Mouse (Mus musculus) midbrain, embryonic 10.5 days (tissue): ENCODE measurements around the gene Xpa. TPM values are rescaled to one million over a fixed set of nuclear protein-coding genes. Genes with fewer than 3 reads are reported as not detected.
A peak's percentile ranks its signal among the peaks of the same experiment; 100 is the strongest.

ENCODE experiments used
- DNase-seq: peaks from one replicate; pipeline ENCODE4 v3.0.0-alpha.2; 2017; ENCODE audit warnings: low spot score
- H3K27ac ChIP-seq: fragments of 300-500 bp; sonication (generic); replicated peaks from 2 replicates; pipeline ENCODE4 v1.5.1; 2016; ENCODE audit warnings: mild to moderate bottlenecking
- H3K27me3 ChIP-seq: fragments of 300-500 bp; sonication (generic); 2 replicates; pipeline ENCODE4 v1.6.1; 2016; ENCODE audit warnings: low read depth, mild to moderate bottlenecking; ENCODE audit not compliant: poor library complexity, severe bottlenecking
- H3K36me3 ChIP-seq: fragments of 300-500 bp; sonication (generic); 2 replicates; pipeline ENCODE4 v1.6.1; 2016; ENCODE audit warnings: mild to moderate bottlenecking, moderate library complexity
- H3K4me1 ChIP-seq: fragments of 300-500 bp; sonication (generic); 2 replicates; pipeline ENCODE4 v1.6.1; 2016
- H3K4me3 ChIP-seq: fragments of 300-500 bp; sonication (generic); 2 replicates; pipeline ENCODE4 v1.5.1; 2016; ENCODE audit warnings: mild to moderate bottlenecking, moderate library complexity
- H3K9me3 ChIP-seq: fragments of 300-500 bp; sonication (generic); replicated peaks from 2 replicates; pipeline ENCODE4 v1.6.1; 2016; ENCODE audit warnings: mild to moderate bottlenecking
- WGBS: fragments of 180-500 bp; shearing (Covaris S2); methylation state at CpG from one replicate; pipeline ENCODE4 v1.1.7; 2016; 5-methylcytosine and 5-hydroxymethylcytosine counted together
- polyA plus RNA-seq: library from polyadenylated mRNA; unstranded; fragments of >200 nt; fragmentation: Nextera tagmentation; extraction: Ambion mirVana; gene quantifications from 2 replicates; pipeline ENCODE4 v1.2.1, GENCODE M21; 2016

Xpa gene
- polyA plus RNA-seq, 1 experiment from 2014 or later, result 20.9 TPM

GRCm38 (mm10) chr4:46185423-46185822 lies 10.7 kb downstream of the Xpa start:
- Histone ChIP-seq H3K4me3 (no peak overlapping the region), H3K36me3 (peaks cover 91% of the 10 kb centered on the region), H3K27me3 (no peaks in the 10 kb centered on the region), H3K4me1 (no peaks in the 10 kb centered on the region), H3K9me3 (no peaks in the 10 kb centered on the region), H3K27ac (no peak overlapping the region)
- WGBS, result 89% methylated on average over 8 of the region's 8 CpGs
- DNase-seq, result no peak

- peaks cover 93% of the 10 kb centered on the region for H3K36me3 ChIP-seq
- no peaks in the 10 kb centered on the region for H3K27me3 ChIP-seq
- no peaks in the 10 kb centered on the region for H3K4me1 ChIP-seq
- WGBS, result 86% methylated on average over 7 of the region's 7 CpGs
- no peak overlapping the region for H3K4me3 ChIP-seq
- no peak overlapping the region for H3K27ac ChIP-seq
- DNase-seq, result no peak
- H3K9me3 ChIP-seq, result no peaks in the 10 kb centered on the region
Observed at GRCm38 (mm10) chr4:46182181-46182580, 13.9 kb downstream of the Xpa start.

GRCm38 (mm10) chr4:46181168-46181567 lies 14.9 kb downstream of the Xpa start:
- H3K4me3 ChIP-seq, result no peak overlapping the region
- H3K36me3 ChIP-seq, result peaks cover 98% of the 10 kb centered on the region
- WGBS, result 64% methylated on average over 6 of the region's 6 CpGs
- no peak for DNase-seq
- H3K4me1 ChIP-seq, result no peaks in the 10 kb centered on the region
- no peaks in the 10 kb centered on the region for H3K9me3 ChIP-seq
- H3K27ac ChIP-seq, result no peak overlapping the region
- H3K27me3 ChIP-seq, result no peaks in the 10 kb centered on the region

GRCm38 (mm10) chr4:46177496-46177895 lies 18.6 kb downstream of the Xpa start:
- 88% methylated on average over 7 of the region's 7 CpGs for whole genome bisulfite sequencing
- no peaks in the 10 kb centered on the region for H3K4me1 ChIP-seq
- H3K36me3 ChIP-seq, result peaks cover 99% of the 10 kb centered on the region
- H3K27me3 ChIP-seq, result no peaks in the 10 kb centered on the region
- no peak overlapping the region for H3K4me3 ChIP-seq
- H3K9me3 ChIP-seq, result no peaks in the 10 kb centered on the region
- DNase-seq, result no peak
- no peak overlapping the region for H3K27ac ChIP-seq

- Histone ChIP-seq H3K27ac (no peak overlapping the region), H3K4me1 (no peaks in the 10 kb centered on the region), H3K4me3 (no peak overlapping the region), H3K9me3 (no peaks in the 10 kb centered on the region), H3K36me3 (peaks cover 99% of the 10 kb centered on the region), H3K27me3 (no peaks in the 10 kb centered on the region)
- DNase-seq, result no peak
- WGBS, result 82% methylated on average over 5 of the region's 5 CpGs
Observed at GRCm38 (mm10) chr4:46177018-46177417, 19.1 kb downstream of the Xpa start.

GRCm38 (mm10) chr4:46176313-46176712 lies 19.8 kb downstream of the Xpa start:
- peaks cover 99% of the 10 kb centered on the region for H3K36me3 ChIP-seq

GRCm38 (mm10) chr4:46171761-46172160 lies 24.4 kb downstream of the Xpa start:
- Histone ChIP-seq H3K9me3 (no peaks in the 10 kb centered on the region), H3K4me3 (no peak overlapping the region), H3K27me3 (no peaks in the 10 kb centered on the region), H3K4me1 (no peaks in the 10 kb centered on the region), H3K27ac (no peak overlapping the region), H3K36me3 (peaks cover 100% of the 10 kb centered on the region)
- DNase-seq, result no peak
- 93% methylated on average over 7 of the region's 7 CpGs for WGBS

More at GRCm38 (mm10) chr4:46176313-46176712, 19.8 kb downstream of the Xpa start:
- H3K27me3 ChIP-seq, result no peaks in the 10 kb centered on the region
- no peaks in the 10 kb centered on the region for H3K9me3 ChIP-seq
- H3K4me3 ChIP-seq, result no peak overlapping the region
- 78% methylated on average over 4 of the region's 4 CpGs for WGBS
- no peak for DNase-seq
- no peak overlapping the region for H3K27ac ChIP-seq
- no peaks in the 10 kb centered on the region for H3K4me1 ChIP-seq

GRCm38 (mm10) chr4:46165831-46166230 lies 30.3 kb downstream of the Xpa start:
- no peak for DNase-seq
- Histone ChIP-seq H3K4me1 (no peaks in the 10 kb centered on the region), H3K9me3 (no peaks in the 10 kb centered on the region), H3K27ac (no peak overlapping the region), H3K27me3 (no peaks in the 10 kb centered on the region), H3K4me3 (no peak overlapping the region), H3K36me3 (peaks cover 100% of the 10 kb centered on the region)
- WGBS, result 92% methylated on average over 5 of the region's 5 CpGs

- Histone ChIP-seq H3K36me3 (peaks cover 100% of the 10 kb centered on the region), H3K27ac (no peak overlapping the region), H3K4me3 (no peak overlapping the region), H3K4me1 (no peaks in the 10 kb centered on the region), H3K27me3 (no peaks in the 10 kb centered on the region), H3K9me3 (no peaks in the 10 kb centered on the region)
- 91% methylated on average over 2 of the region's 2 CpGs for WGBS
- DNase-seq, result no peak
Observed at GRCm38 (mm10) chr4:46164027-46164426, 32.1 kb downstream of the Xpa start.

- no peak overlapping the region for H3K27ac ChIP-seq
- no peaks in the 10 kb centered on the region for H3K27me3 ChIP-seq
- H3K4me3 ChIP-seq, result no peak overlapping the region
- DNase-seq, result no peak
- no peaks in the 10 kb centered on the region for H3K9me3 ChIP-seq
- peaks cover 98% of the 10 kb centered on the region for H3K36me3 ChIP-seq
- H3K4me1 ChIP-seq, result no peaks in the 10 kb centered on the region
- 93% methylated on average over 12 of the region's 12 CpGs for WGBS
Observed at GRCm38 (mm10) chr4:46151903-46152544, 44.1 kb downstream of the Xpa start.

GRCm38 (mm10) chr4:46146881-46147280 lies 49.2 kb downstream of the Xpa start:
- no peaks in the 10 kb centered on the region for H3K9me3 ChIP-seq
- no peaks in the 10 kb centered on the region for H3K27me3 ChIP-seq
- WGBS, result 93% methylated on average over 1 of the region's 1 CpGs
- no peak overlapping the region for H3K4me3 ChIP-seq
- DNase-seq, result no peak
- peaks cover 94% of the 10 kb centered on the region for H3K36me3 ChIP-seq
- H3K27ac ChIP-seq, result no peak overlapping the region
- no peaks in the 10 kb centered on the region for H3K4me1 ChIP-seq

GRCm38 (mm10) chr4:46144323-46144722 lies 51.8 kb downstream of the Xpa start:
- no peak for DNase-seq
- Histone ChIP-seq H3K36me3 (peaks cover 68% of the 10 kb centered on the region), H3K27me3 (no peaks in the 10 kb centered on the region), H3K4me1 (peaks cover 13% of the 10 kb centered on the region), H3K27ac (no peak overlapping the region), H3K9me3 (no peaks in the 10 kb centered on the region), H3K4me3 (no peak overlapping the region)
- WGBS, result 70% methylated on average over 3 of the region's 3 CpGs

- peak within 1 kb of the TSS; percentile 96 for H3K27ac ChIP-seq
- no peaks in the 10 kb centered on the region for H3K9me3 ChIP-seq
- peaks cover 27% of the 10 kb centered on the region for H3K4me1 ChIP-seq
- WGBS, result under 1% methylated on average over 90 of the region's 90 CpGs
- H3K27me3 ChIP-seq, result no peaks in the 10 kb centered on the region
- DNase-seq, result peak; percentile 91
- peak within 1 kb of the TSS; percentile 85 for H3K4me3 ChIP-seq
- H3K36me3 ChIP-seq, result peaks cover 37% of the 10 kb centered on the region
Observed at GRCm38 (mm10) chr4:46138287-46139222, 57.6 kb downstream of the Xpa start, which contains the start of the genes Ncbp1 and Tstd2. Gene Ncbp1 (plus strand): TSS chr4:46138613. Gene Tstd2 (minus strand): TSS chr4:46138694.
